Mouse (Mus musculus): ENCODE data around the gene Kcns1.

The Kcns1 gene

DNA sequence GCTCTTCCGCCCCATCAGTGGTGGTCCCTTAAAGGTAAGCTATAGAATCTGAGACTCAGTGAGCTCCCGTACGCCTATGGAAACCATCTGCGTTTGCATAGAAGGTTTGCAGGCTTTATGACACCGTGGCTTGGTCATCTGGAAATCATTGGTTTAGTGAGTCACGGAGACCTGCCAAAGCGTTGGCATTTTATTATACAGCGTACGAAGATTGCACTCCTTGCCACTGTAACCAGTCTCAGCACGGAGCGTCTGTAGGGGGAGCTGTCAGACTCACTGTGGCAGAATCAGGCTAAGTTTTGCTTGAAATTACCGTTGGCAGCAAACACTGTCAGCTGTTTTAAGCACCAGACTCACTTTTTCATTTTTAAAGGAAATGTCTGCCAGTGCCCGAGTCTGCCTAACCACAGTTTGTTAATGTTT, 44.4 kb downstream of the Kcns1 start:
- DNase-seq (ENCODE audit: low read depth, low spot score) = no peak

DNA sequence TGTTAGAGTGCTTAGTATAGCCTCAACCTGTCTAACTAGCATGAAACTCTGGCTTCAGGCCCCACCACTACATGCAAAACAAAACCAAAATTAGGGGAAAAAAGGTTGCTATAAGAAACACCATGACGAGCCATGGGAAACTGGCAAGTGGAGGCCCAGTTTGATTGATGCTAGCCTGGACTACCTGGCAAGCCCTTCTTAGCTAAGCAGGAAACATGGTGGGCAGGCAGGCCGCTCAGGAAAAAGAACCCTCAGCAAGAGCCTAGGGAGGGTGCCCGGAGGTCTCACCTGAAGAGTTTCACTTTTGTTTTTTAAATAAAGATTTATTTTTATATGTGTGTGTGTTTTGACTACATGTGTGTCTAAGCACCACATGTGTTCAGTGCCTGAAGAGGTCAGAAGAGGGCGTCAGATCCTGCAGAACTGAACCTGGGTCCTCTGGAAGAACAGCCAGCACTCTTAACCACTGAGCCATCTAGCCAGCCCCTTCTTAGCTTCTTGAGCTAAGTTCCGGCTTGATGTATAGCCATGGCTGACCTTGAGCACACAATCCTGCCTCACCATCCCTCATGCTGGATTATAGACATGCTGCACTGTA, 47.6 kb downstream of the Kcns1 start:
- DNase-seq (ENCODE audit: low read depth, low spot score) = no peak

DNA sequence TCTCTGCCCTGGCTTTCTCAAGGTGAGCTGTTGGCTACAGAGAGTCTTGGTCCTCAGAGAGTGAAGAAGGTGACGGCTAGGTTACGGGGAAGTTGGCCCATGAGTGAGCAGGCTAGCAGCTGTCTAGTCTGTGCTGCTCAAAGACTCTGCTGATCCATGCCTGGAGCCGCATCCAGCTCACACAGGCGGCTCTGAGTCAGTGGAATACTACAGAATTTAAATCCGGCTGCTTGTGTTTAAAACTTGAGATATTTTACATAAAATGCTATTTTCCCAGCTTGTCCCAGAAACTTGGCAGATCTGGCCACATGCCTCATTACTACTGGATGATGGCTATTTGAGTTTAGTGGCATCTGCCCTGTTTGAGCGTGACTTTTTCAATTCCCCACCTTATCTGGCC, 51.4 kb downstream of the Kcns1 start:
- no peak for DNase-seq (ENCODE audit: low read depth, low spot score)

DNA sequence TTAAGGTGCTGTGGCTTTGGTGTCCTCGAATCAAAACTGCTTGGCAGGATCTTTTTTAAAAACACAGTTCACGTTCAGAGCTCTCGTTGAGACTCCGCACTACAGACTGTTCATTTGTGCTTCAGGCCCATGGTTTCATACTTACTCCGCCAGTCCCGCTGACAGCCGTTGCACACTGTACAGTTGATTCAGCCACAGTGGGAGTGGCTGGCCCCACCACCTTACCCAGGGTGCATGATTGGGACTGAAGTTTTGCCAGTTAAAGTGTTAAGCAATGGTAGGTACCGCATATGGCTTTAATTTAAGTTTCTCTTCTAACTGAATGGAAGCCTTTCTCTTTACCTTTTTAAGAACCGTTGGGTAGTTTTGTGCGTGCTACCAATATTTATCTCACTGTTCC, 55.4 kb downstream of the Kcns1 start:
- DNase-seq (ENCODE audit: low read depth, low spot score) = no peak

DNA sequence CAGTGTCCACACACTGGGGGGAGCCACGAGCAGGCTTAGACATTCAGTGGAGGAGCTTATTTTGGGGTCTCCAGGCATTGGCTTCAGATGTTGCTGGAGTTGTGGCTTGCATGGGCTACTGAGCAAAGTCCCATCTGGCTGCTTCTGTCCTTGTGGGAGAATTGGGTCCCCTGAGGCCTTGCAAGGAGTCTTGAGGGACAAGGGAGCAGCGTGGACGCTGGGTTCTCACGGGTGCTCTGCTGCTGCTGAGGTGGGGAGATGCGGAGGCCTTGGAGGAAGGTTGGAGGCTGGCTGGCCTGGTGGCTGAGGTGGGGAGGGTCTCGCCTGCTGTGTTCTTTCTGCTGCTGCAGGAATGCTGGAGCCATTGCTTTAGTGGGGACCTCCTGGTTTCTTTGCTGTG, 56.9 kb downstream of the Kcns1 start:
- DNase-seq (ENCODE audit: low read depth, low spot score) = no peak
